Mouse (Mus musculus) forebrain, embryonic 11.5 days (tissue): ENCODE results near the gene Sgpp2. TPM values are rescaled to one million over a fixed set of nuclear protein-coding genes. Genes with fewer than 3 reads are reported as not detected.

Experiments used
- ATAC-seq: fragments of 200-750 bp; cut with Nextera tagmentation; replicated peaks from 2 replicates; pipeline ENCODE4 v1.8.0; 2017; ENCODE audit warnings: moderate TSS enrichment; ENCODE audit not compliant: low FRiP score
- DNase-seq: peaks from one replicate; pipeline ENCODE4 v3.0.0-alpha.2; 2017; ENCODE audit warnings: low spot score
- H3K27ac ChIP-seq: fragments of 300-500 bp; sonication (generic); 2 replicates; pipeline ENCODE4 v1.5.1; 2014; ENCODE audit warnings: low read depth, low read length
- H3K27me3 ChIP-seq: fragments of 300-500 bp; sonication (generic); 2 replicates; pipeline ENCODE4 v1.6.1; 2014; ENCODE audit warnings: mild to moderate bottlenecking, low read length, mixed read lengths; ENCODE audit not compliant: control insufficient read depth, insufficient read depth
- H3K36me3 ChIP-seq: fragments of 300-500 bp; sonication (generic); 2 replicates; pipeline ENCODE4 v1.6.1; 2014; ENCODE audit warnings: mild to moderate bottlenecking, low read length, moderate library complexity, mixed read lengths; ENCODE audit not compliant: control insufficient read depth, insufficient read depth
- H3K4me1 ChIP-seq: fragments of 300-500 bp; sonication (generic); replicated peaks from 2 replicates; pipeline ENCODE4 v1.6.1; 2014; ENCODE audit warnings: low read length, mixed read lengths; ENCODE audit not compliant: control insufficient read depth, insufficient read depth
- H3K4me2 ChIP-seq: fragments of 300-500 bp; sonication (generic); 2 replicates; pipeline ENCODE4 v1.6.1; 2014; ENCODE audit warnings: low read depth, mild to moderate bottlenecking, low read length, moderate library complexity, mixed read lengths; ENCODE audit not compliant: severe bottlenecking
- H3K4me3 ChIP-seq: fragments of 300-500 bp; sonication (generic); 2 replicates; pipeline ENCODE4 v1.5.1; 2014; ENCODE audit warnings: low read depth, low read length
- H3K9ac ChIP-seq: fragments of 300-500 bp; sonication (generic); 2 replicates; pipeline ENCODE4 v1.6.1; 2014; ENCODE audit warnings: low read length
- H3K9me3 ChIP-seq: fragments of 300-500 bp; sonication (generic); 2 replicates; pipeline ENCODE4 v1.6.1; 2016; ENCODE audit warnings: low read length, mixed read lengths; ENCODE audit not compliant: control insufficient read depth
- WGBS: fragments of 180-500 bp; shearing (Covaris S2); extraction: QIAGEN DNeasy Blood & Tissue Kit; methylation state at CpG from one replicate; pipeline ENCODE4 v1.1.7; 2014; 5-methylcytosine and 5-hydroxymethylcytosine counted together
- polyA plus RNA-seq: library from polyadenylated mRNA; unstranded; fragments of >200 nt; fragmentation: Nextera tagmentation; extraction: Ambion mirVana; gene quantifications from 2 replicates; pipeline ENCODE4 v1.2.1, GENCODE M21; 2014

Gene Sgpp2
- polyA plus RNA-seq, 1 experiment from 2014 or later: 3.2 TPM

DNA sequence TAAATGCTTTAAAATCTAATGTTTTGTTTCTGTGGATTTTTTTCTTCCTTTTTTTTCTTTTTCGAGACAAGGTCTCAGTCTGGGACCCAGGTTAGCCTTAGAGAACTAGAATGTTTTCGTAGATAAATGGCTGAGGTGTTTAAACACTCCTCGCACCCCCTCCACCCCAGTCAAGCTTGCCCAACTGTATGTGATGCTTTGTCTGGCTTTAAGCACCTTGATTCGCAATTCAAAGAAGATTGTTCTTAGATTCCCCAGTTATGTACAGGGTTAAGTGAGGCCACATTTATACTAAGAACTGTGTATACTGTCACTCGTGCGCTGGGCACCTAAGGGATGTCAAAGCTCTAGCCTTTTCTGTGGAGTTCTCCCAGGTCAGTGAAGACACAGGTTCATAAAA lies 110.1 kb downstream of the Sgpp2 start:
- H3K4me2 ChIP-seq: no peak overlapping the region
- H3K27ac ChIP-seq: no peak overlapping the region
- H3K36me3 ChIP-seq: no peaks in the 10 kb centered on the region; the same call in 1 of the 2 replicates
- H3K9me3 ChIP-seq: no peaks in the 10 kb centered on the region
- no peak for ATAC-seq
- DNase-seq: no peak
- WGBS: 91% methylated on average over 6 of the region's 6 CpGs
- no peaks in the 10 kb centered on the region for H3K27me3 ChIP-seq
- H3K4me3 ChIP-seq: no peak overlapping the region
- H3K4me1 ChIP-seq: no peaks in the 10 kb centered on the region
- no peak overlapping the region for H3K9ac ChIP-seq

DNA sequence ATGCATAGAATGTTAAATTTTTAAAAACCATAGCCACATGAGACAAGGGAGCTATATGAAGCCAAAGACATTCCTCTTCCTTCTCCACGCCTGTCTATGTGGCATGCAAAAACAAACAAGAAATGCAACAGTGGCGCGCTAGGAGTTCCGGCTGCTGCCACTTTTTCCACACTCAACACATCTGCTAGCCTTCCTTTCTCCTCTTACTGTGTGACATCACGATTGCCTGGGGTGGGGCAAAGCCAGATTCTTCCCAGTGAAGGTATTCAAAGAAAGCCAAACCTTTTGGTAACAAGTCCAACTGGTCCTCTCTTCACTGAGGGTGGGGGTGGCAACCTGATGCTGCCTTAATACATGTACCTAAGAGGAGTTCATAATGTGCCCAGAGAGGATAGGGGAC lies 111.6 kb downstream of the Sgpp2 start:
- H3K36me3 ChIP-seq: no peaks in the 10 kb centered on the region; the same call in 1 of the 2 replicates
- WGBS: 94% methylated on average over 5 of the region's 5 CpGs

DNA sequence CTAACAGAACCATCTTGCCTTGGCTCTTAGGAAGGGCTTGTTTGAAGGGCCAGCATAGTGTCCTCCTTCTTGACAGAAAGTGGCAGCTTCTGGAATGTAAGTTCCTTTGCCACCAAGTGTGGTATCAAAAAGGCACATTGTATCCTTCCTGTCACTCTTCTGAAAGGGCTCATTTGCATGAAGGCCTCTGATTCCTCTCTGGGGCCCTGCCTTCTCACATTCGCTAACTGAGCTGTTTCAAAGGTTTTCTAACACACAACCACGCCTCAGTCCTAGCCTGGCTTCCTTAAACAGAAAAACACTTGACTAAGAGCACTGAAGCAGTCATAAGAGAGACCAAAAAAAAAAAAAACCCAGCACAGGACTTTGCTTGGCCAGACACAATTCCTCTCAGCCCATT lies 112.4 kb downstream of the Sgpp2 start:
- DNase-seq (no peak), ATAC-seq (no peak)
- Histone ChIP-seq H3K9me3 (no peaks in the 10 kb centered on the region), H3K4me1 (no peaks in the 10 kb centered on the region), H3K4me2 (no peak overlapping the region), H3K27me3 (no peaks in the 10 kb centered on the region; the same call in 1 of the 2 replicates), H3K27ac (no peak overlapping the region), H3K9ac (no peak overlapping the region), H3K36me3 (no peaks in the 10 kb centered on the region; the same call in 1 of the 2 replicates), H3K4me3 (no peak overlapping the region)
- 49% methylated on average over 2 of the region's 2 CpGs for WGBS

More for the DNA sequence above, 111.6 kb downstream of the Sgpp2 start:
- no peak overlapping the region for H3K27ac ChIP-seq
- H3K4me1 ChIP-seq: no peaks in the 10 kb centered on the region
- ATAC-seq: no peak
- DNase-seq: no peak
- H3K9ac ChIP-seq: no peak overlapping the region
- H3K4me2 ChIP-seq: no peak overlapping the region
- no peak overlapping the region for H3K4me3 ChIP-seq
- H3K9me3 ChIP-seq: no peaks in the 10 kb centered on the region
- no peaks in the 10 kb centered on the region for H3K27me3 ChIP-seq

DNA sequence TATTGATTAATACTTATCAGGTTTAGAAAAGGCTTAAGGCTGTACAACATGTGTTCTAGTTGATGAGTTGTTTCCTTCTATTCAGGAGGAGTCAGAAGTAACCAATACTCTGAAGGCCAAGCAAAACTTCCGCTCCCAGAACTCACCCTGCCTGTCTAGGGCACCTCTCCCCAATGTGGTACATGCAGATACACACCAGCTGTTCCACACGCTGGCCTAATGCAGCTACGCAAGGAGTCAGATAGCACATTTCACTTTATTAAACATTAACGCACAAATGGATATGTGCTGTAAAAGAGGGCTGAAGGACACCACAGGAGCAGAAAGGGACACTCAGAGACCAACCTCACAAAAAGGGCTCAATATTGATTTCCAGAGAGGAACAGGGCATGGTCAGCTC lies 114.7 kb downstream of the Sgpp2 start:
- Histone ChIP-seq H3K27me3 (peaks cover 4% of the 10 kb centered on the region; the same call in 1 of the 2 replicates), H3K36me3 (no peaks in the 10 kb centered on the region; the same call in 1 of the 2 replicates), H3K4me2 (no peak overlapping the region), H3K27ac (no peak overlapping the region), H3K9me3 (no peaks in the 10 kb centered on the region), H3K4me1 (peaks cover 6% of the 10 kb centered on the region), H3K4me3 (no peak overlapping the region), H3K9ac (no peak overlapping the region)
- DNase-seq: no peak
- WGBS: 91% methylated on average over 4 of the region's 4 CpGs
- ATAC-seq: no peak

DNA sequence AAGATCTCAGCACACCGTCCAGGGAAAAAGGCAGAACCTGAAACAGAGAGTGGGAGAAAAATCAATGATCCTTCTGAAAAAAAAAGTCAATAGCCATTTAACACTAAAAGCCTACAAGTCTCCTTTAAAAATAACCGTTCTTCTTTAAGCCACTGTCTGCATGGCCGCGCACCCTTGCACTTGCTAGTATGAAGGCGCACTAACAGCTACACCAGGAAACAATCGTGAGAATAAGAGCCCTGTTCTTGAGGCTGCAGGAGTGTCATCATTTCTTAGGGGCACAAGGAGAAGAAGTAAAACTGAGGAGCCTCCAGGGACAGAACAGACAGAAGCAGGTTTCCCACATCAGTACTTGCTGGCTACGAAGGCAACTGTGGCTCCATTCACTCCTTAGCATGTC lies 115.2 kb downstream of the Sgpp2 start:
- ATAC-seq (no peak), DNase-seq (no peak)
- Histone ChIP-seq H3K9ac (no peak overlapping the region), H3K36me3 (no peaks in the 10 kb centered on the region; the same call in 1 of the 2 replicates), H3K27me3 (peaks cover 4% of the 10 kb centered on the region; the same call in 1 of the 2 replicates), H3K4me3 (no peak overlapping the region), H3K4me1 (peaks cover 6% of the 10 kb centered on the region), H3K4me2 (no peak overlapping the region), H3K27ac (no peak overlapping the region), H3K9me3 (no peaks in the 10 kb centered on the region)
- WGBS: 93% methylated on average over 7 of the region's 7 CpGs

DNA sequence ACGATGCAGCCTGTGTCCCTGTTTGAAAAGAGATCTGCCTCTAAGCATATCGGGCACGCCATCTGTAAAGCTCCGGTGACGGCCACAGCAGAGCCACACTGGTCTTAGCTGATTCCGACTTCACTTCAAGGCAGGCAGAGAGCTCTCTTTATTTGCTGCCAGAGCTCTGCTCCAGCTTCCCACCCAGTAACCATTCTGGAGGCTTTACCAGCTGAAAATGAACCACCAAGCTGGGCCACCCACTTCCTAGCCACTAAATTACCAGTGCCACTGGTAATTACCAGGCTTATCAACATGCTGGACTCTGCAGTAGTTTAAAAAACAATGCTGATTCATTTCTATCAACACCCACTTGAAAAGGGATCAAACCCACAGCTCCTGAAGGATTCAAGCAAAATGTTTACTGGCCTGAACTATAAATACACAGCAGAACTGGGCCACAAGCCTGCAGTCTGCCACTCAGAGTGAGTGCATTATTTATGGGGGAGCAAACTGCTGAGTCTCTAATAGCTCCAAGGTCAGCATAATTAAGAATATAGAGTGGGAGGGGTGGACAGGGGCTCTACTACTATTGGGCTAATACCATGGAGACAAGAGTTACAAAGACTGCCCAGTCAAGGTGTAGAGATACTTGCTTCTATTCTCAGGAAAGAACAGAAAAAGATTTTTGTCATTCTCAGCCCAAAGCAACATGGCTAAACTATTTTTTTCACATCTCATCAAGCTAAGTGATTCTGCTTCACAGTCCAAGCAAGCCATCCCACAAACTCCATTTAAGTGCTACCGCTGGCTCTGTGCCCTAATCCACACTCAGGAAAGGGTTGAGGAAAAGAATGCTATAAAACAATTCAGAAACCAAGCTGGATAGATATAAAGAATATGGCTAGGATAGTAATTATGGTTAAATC lies 115.9 kb downstream of the Sgpp2 start:
- Histone ChIP-seq H3K36me3 (no peaks in the 10 kb centered on the region; the same call in 1 of the 2 replicates), H3K27me3 (peaks cover 4% of the 10 kb centered on the region; the same call in 1 of the 2 replicates), H3K4me3 (no peak overlapping the region), H3K9ac (no peak overlapping the region), H3K27ac (no peak overlapping the region), H3K4me2 (no peak overlapping the region), H3K4me1 (peaks cover 6% of the 10 kb centered on the region), H3K9me3 (no peaks in the 10 kb centered on the region)
- WGBS: 78% methylated on average over 7 of the region's 7 CpGs
- ATAC-seq: no peak
- no peak for DNase-seq

DNA sequence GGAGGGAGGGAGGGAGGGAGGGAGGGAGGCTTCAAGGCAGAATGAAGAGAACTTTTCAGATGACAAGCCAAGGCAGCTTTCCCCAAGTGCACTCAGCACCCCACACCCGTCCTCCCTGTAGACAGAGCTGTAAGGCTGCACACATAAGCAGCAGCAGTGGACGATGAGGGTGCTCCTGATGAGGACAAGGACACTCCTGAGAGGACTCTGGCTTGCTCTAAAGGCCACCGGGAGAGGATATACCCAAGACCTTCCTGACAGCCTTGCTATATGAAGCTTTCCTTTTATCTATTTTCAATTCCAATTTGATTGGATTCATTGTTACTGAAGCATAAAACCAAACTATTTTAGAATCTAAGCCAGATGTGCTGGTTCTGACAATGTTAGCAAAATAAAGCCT lies 116.7 kb downstream of the Sgpp2 start:
- no peak overlapping the region for H3K27ac ChIP-seq
- no peak for ATAC-seq
- no peak overlapping the region for H3K4me3 ChIP-seq
- no peaks in the 10 kb centered on the region for H3K36me3 ChIP-seq
- H3K27me3 ChIP-seq: peaks cover 4% of the 10 kb centered on the region; the same call in 1 of the 2 replicates
- H3K9me3 ChIP-seq: no peaks in the 10 kb centered on the region
- H3K9ac ChIP-seq: no peak overlapping the region
- no peak for DNase-seq
- H3K4me1 ChIP-seq: peaks cover 6% of the 10 kb centered on the region
- 58% methylated on average over 3 of the region's 3 CpGs for WGBS
- no peak overlapping the region for H3K4me2 ChIP-seq

DNA sequence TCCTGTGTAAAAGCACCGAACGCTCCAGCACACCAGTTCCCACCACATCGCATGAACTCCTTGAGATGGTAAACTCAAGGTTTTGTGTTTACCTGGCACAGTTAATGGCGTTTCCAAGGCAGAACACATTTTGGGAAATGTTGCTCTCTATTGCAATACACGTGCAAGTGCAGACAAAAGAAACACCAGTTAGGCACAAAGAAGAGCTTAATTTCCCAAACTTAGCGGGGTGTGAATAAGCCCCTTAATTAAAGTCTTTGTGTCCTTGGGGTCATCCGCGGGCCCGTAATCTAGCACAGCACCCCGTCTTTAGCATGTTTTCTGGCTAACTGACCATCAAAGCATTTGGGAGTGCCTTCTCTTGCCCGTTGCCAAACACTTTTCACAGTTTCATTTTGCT lies 118.7 kb downstream of the Sgpp2 start:
- ATAC-seq (peak; percentile 33; the same call in 1 of the 2 replicates), DNase-seq (no peak)
- H3K36me3 ChIP-seq: no peaks in the 10 kb centered on the region
- no peaks in the 10 kb centered on the region for H3K9me3 ChIP-seq
- H3K4me2 ChIP-seq: peak overlapping the region; percentile 9; the same call in 1 of the 2 replicates
- 13% methylated on average over 11 of the region's 11 CpGs for WGBS
- H3K9ac ChIP-seq: no peak overlapping the region
- H3K4me3 ChIP-seq: no peak overlapping the region
- H3K27me3 ChIP-seq: peaks cover 4% of the 10 kb centered on the region; the same call in 1 of the 2 replicates
- H3K27ac ChIP-seq: no peak overlapping the region
- peaks cover 6% of the 10 kb centered on the region for H3K4me1 ChIP-seq
